Comparison of ENCODE assay signal across 30 mouse cellular contexts in genomic region chr14:54264231-54264630, GRCm38 (mm10). TPM values are rescaled to one million over a fixed set of nuclear protein-coding genes. Genes with fewer than 3 reads are reported as not detected.
A peak's percentile ranks its signal among the peaks of the same experiment; 100 is the strongest.
DNase-seq lines count a peak whose midpoint lies in the region; ATAC-seq and TF ChIP-seq lines count a peak whose summit lies in the region.
"Had no signal": no experiment of that assay in that cellular context is flagged by ENCODE, and none has a peak within 500 bp of the region (broad histone marks: within the 10 kb centered on the region; RNA-seq: fewer than 3 reads in every experiment).

No protein-coding gene starts in this region.

- ATAC-seq in heart, embryonic 13.5 days (ENCODE audit: extremely low read depth, insufficient number of reproducible peaks, low FRiP score, low TSS enrichment), result no peak
- ATAC-seq in heart, embryonic 16.5 days (replicated peaks; ENCODE audit: extremely low read depth, insufficient read depth, low FRiP score), result no peak
- ATAC-seq: forebrain, embryonic 13.5 days; forebrain, embryonic 16.5 days; hindbrain, postnatal 0 days; inflammation-experienced regulatory T-cells, adult 6 months; Patski had no signal

- peaks cover 47% of the 10 kb centered on the region for H3K36me3 ChIP-seq in heart, embryonic 10.5 days
- H3K36me3 ChIP-seq in heart, embryonic 13.5 days, result peaks cover 71% of the 10 kb centered on the region
- peaks cover 41% of the 10 kb centered on the region for H3K36me3 ChIP-seq in heart, embryonic 16.5 days (ENCODE audit: control insufficient read depth, insufficient read depth)
- no peaks in the 10 kb centered on the region; the same call in 1 of the 2 replicates for H3K36me3 ChIP-seq in heart, adult 2 months (ENCODE audit: control insufficient read depth, insufficient read depth, low read length)

- no peak for TF ChIP-seq CTCF in heart, adult 2 months (IDR thresholded peaks at IDR 0.05)

- no peak for TF ChIP-seq EP300 in heart, adult 2 months (IDR thresholded peaks at IDR 0.05; ENCODE audit: insufficient read depth, low read depth, low read length)

- no peak for TF ChIP-seq POLR2A in heart, adult 2 months (IDR thresholded peaks at IDR 0.05; ENCODE audit: insufficient read depth, low read depth, low read length)

- no peaks in the 10 kb centered on the region for H3K27me3 ChIP-seq in heart, embryonic 10.5 days (ENCODE audit: insufficient read depth, poor library complexity, severe bottlenecking)
- H3K27me3 ChIP-seq in heart, embryonic 13.5 days (replicated peaks), result no peaks in the 10 kb centered on the region
- H3K27me3 ChIP-seq in heart, embryonic 16.5 days (ENCODE audit: control insufficient read depth, insufficient read depth, low read length), result no peaks in the 10 kb centered on the region
- H3K27me3 ChIP-seq in heart, adult 2 months (ENCODE audit: control insufficient read depth, insufficient read depth, low read length), result no peaks in the 10 kb centered on the region
- H3K27me3 ChIP-seq: CH12.LX; kidney, embryonic 15.5 days; Patski had no signal

- H3K79me2 ChIP-seq in heart, adult 2 months (replicated peaks; ENCODE audit: control insufficient read depth, insufficient read depth, low read length), result no peaks in the 10 kb centered on the region; the same call in none of the 2 replicates

- H3K4me2 ChIP-seq in heart, embryonic 13.5 days, result no peak overlapping the region
- no peak overlapping the region for H3K4me2 ChIP-seq in heart, embryonic 16.5 days (ENCODE audit: low read depth, low read length)
- H3K4me2 ChIP-seq: forebrain, embryonic 13.5 days; hindbrain, embryonic 14.5 days; kidney, embryonic 15.5 days had no signal

- peaks cover 39% of the 10 kb centered on the region for H3K4me1 ChIP-seq in heart, embryonic 10.5 days
- H3K4me1 ChIP-seq in heart, embryonic 13.5 days, result peaks cover 37% of the 10 kb centered on the region
- H3K4me1 ChIP-seq in heart, embryonic 16.5 days (ENCODE audit: control insufficient read depth, insufficient read depth, low read length), result peaks cover 20% of the 10 kb centered on the region
- peaks cover 6% of the 10 kb centered on the region for H3K4me1 ChIP-seq in heart, adult 2 months (ENCODE audit: control insufficient read depth, insufficient read depth, low read length)

- H3K9ac ChIP-seq in heart, embryonic 13.5 days, result no peak overlapping the region
- no peak overlapping the region for H3K9ac ChIP-seq in heart, embryonic 16.5 days (ENCODE audit: low read length)
- no peak overlapping the region for H3K9ac ChIP-seq in heart, adult 2 months (ENCODE audit: low read depth, low read length)
- H3K9ac ChIP-seq: forebrain, embryonic 13.5 days; hindbrain, embryonic 14.5 days; kidney, embryonic 15.5 days had no signal

- WGBS in heart, embryonic 10.5 days, result 69% methylated on average over 7 of the region's 7 CpGs
- WGBS in heart, embryonic 13.5 days, result 64% methylated on average over 7 of the region's 7 CpGs
- 68% methylated on average over 7 of the region's 7 CpGs for WGBS in heart, embryonic 16.5 days
- 83% methylated on average over 7 of the region's 7 CpGs for WGBS in heart, adult 2 months

- no peak for DNase-seq in heart, embryonic 10.5 days (ENCODE audit: low spot score)
- no peak for DNase-seq in heart, postnatal 10 days
- no peak for DNase-seq in heart, adult 18-20 months
- no peak for DNase-seq in heart, adult 2 months
- DNase-seq: adrenal gland, postnatal 10 days; adrenal gland, postnatal 36 days; B cell, adult 2 months; cerebellum, adult 18-20 months; cerebellum, adult 9-10 months; cerebellum, postnatal 14 days; gastrocnemius, postnatal 10 days; gastrocnemius, postnatal 36 days; kidney, adult 11 months; kidney, adult 8-10 months had no signal

- H3K4me3 ChIP-seq in heart, embryonic 10.5 days, result no peak overlapping the region
- no peak overlapping the region for H3K4me3 ChIP-seq in heart, embryonic 13.5 days
- no peak overlapping the region for H3K4me3 ChIP-seq in heart, embryonic 16.5 days (ENCODE audit: low read length)
- no peak overlapping the region for H3K4me3 ChIP-seq in heart, adult 2 months
- H3K4me3 ChIP-seq: forebrain, embryonic 10.5 days; forebrain, embryonic 13.5 days; kidney, embryonic 15.5 days had no signal

- no peaks in the 10 kb centered on the region for H3K9me3 ChIP-seq in heart, embryonic 10.5 days
- no peaks in the 10 kb centered on the region for H3K9me3 ChIP-seq in heart, embryonic 13.5 days
- no peaks in the 10 kb centered on the region for H3K9me3 ChIP-seq in heart, embryonic 16.5 days (replicated peaks; ENCODE audit: control insufficient read depth, low read length)
- H3K9me3 ChIP-seq: forebrain, embryonic 10.5 days; forebrain, embryonic 13.5 days; G1E; kidney, embryonic 15.5 days had no signal

- intact Hi-C loops in heart, postnatal 10 days (cut with DNase I), result no loop called here
- intact Hi-C loops in heart, adult 2 months (cut with DNase I), result no loop called here

- H3K27ac ChIP-seq in heart, embryonic 10.5 days, result peak overlapping the region; percentile 76; the same call in 1 of the 2 replicates
- H3K27ac ChIP-seq in heart, embryonic 13.5 days (replicated peaks), result peak overlapping the region; percentile 83
- H3K27ac ChIP-seq in heart, embryonic 16.5 days (ENCODE audit: low read length), result peak overlapping the region; percentile 82
- no peak overlapping the region for H3K27ac ChIP-seq in heart, adult 2 months
- H3K27ac ChIP-seq: forebrain, embryonic 10.5 days; forebrain, embryonic 13.5 days; hindbrain, embryonic 14.5 days; hindbrain, postnatal 0 days; kidney, embryonic 15.5 days had no signal

RNA-seq across cellular contexts. Expression of gene Abhd4, which starts 10.2 kb away (rescaled TPM):
- polyA plus RNA-seq in heart, embryonic 10.5 days (2016; fragmentation: Nextera tagmentation; extraction: Ambion mirVana), result 66.0 and 89.0 TPM in 2 replicates
- total RNA-seq in heart, postnatal 10 days (2021), result 10 to 100 TPM; 55.9 to 67.1 TPM
- 85.8 and 87.0 TPM in 2 replicates for polyA plus RNA-seq in heart, embryonic 13.5 days (2015; fragmentation: Nextera tagmentation; extraction: Ambion mirVana)
- total RNA-seq in heart, adult 18-20 months (2021), result 10 to 100 TPM; 38.2 to 43.4 TPM
- 115 and 119 TPM in 2 replicates for polyA plus RNA-seq in heart, embryonic 16.5 days (2015; fragmentation: Nextera tagmentation; extraction: Ambion mirVana)
- 10 to 100 TPM; 39.2 to 41.8 TPM for total RNA-seq in heart, adult 2 months (2021)
- polyA plus RNA-seq in heart, adult 2 months (2012; rRNA removed), result 50.2 and 56.8 TPM in 2 replicates

RNA-seq across cellular contexts. Expression of gene Dad1, which starts 10.3 kb away (rescaled TPM):
- polyA plus RNA-seq in heart, embryonic 10.5 days (2016; fragmentation: Nextera tagmentation; extraction: Ambion mirVana), result 298 and 356 TPM in 2 replicates
- 100 to 1,000 TPM; 121 TPM for total RNA-seq in heart, postnatal 10 days (2021)
- 391 and 412 TPM in 2 replicates for polyA plus RNA-seq in heart, embryonic 13.5 days (2015; fragmentation: Nextera tagmentation; extraction: Ambion mirVana)
- 100 to 1,000 TPM; 107 to 112 TPM for total RNA-seq in heart, adult 18-20 months (2021)
- 349 and 394 TPM in 2 replicates for polyA plus RNA-seq in heart, embryonic 16.5 days (2015; fragmentation: Nextera tagmentation; extraction: Ambion mirVana)
- total RNA-seq in heart, adult 2 months (2021), result 100 to 1,000 TPM in 1 of 2 experiments, 10 to 100 TPM in 1; 99.0 to 115 TPM
- polyA plus RNA-seq in heart, adult 2 months (2012; rRNA removed), result 393 and 411 TPM in 2 replicates

RNA-seq across cellular contexts. Expression of gene Olfr49, which starts 20.5 kb away (rescaled TPM):
- 0.08 TPM in 1 of 2 replicates, not detected in the other for polyA plus RNA-seq in heart, embryonic 10.5 days (2016; fragmentation: Nextera tagmentation; extraction: Ambion mirVana)
- total RNA-seq in heart, postnatal 10 days (2021), result not detected
- not detected in 2 replicates for polyA plus RNA-seq in heart, embryonic 13.5 days (2015; fragmentation: Nextera tagmentation; extraction: Ambion mirVana)
- total RNA-seq in heart, adult 18-20 months (2021), result not detected
- polyA plus RNA-seq in heart, embryonic 16.5 days (2015; fragmentation: Nextera tagmentation; extraction: Ambion mirVana), result not detected in 2 replicates
- total RNA-seq in heart, adult 2 months (2021), result not detected
- not detected in 2 replicates for polyA plus RNA-seq in heart, adult 2 months (2012; rRNA removed)
- total RNA-seq: adrenal gland, postnatal 10 days; adrenal gland, postnatal 36 days; CH12.LX; gastrocnemius, adult 18-20 months; gastrocnemius, postnatal 10 days; gastrocnemius, postnatal 36 days; granulocyte monocyte progenitor cell, adult 5-6 weeks; hindbrain, postnatal 0 days had no signal
- polyA plus RNA-seq: embryonic facial prominence, embryonic 11.5 days; forebrain, embryonic 10.5 days; forebrain, embryonic 13.5 days; forebrain, embryonic 16.5 days; G1E; hindbrain, embryonic 11.5 days; hindbrain, embryonic 14.5 days; hindbrain, postnatal 0 days had no signal
